ENCODE assay signal across 9 mouse cellular contexts in genomic region chr7:4993999-4994788, GRCm38 (mm10). TPM values are rescaled to one million over a fixed set of nuclear protein-coding genes. Genes with fewer than 3 reads are reported as not detected.
DNase-seq lines count a peak whose midpoint lies in the region; ATAC-seq lines count a peak whose summit lies in the region.
"Had no signal": no experiment of that assay in that cellular context is flagged by ENCODE, and none has a peak within 500 bp of the region (broad histone marks: within the 10 kb centered on the region; RNA-seq: fewer than 3 reads in every experiment).

No protein-coding gene starts in this region.

- H3K27me3 ChIP-seq in lung, embryonic 15.5 days: no peaks in the 10 kb centered on the region
- H3K27me3 ChIP-seq in hindbrain, embryonic 13.5 days: peaks cover 16% of the 10 kb centered on the region
- H3K27me3 ChIP-seq in neural tube, embryonic 13.5 days: peaks cover 13% of the 10 kb centered on the region

- no peaks in the 10 kb centered on the region for H3K9me3 ChIP-seq in lung, embryonic 15.5 days
- H3K9me3 ChIP-seq in hindbrain, embryonic 13.5 days: peaks cover 7% of the 10 kb centered on the region
- no peaks in the 10 kb centered on the region for H3K9me3 ChIP-seq in neural tube, embryonic 13.5 days

- WGBS in lung, embryonic 15.5 days: 57% methylated on average over 59 of the region's 59 CpGs
- WGBS in hindbrain, embryonic 13.5 days: 47% methylated on average over 59 of the region's 59 CpGs
- WGBS in neural tube, embryonic 13.5 days: 47% methylated on average over 59 of the region's 59 CpGs

- no peak overlapping the region for H3K4me3 ChIP-seq in lung, embryonic 15.5 days
- H3K4me3 ChIP-seq in hindbrain, embryonic 13.5 days: peak overlapping the region; percentile 82
- H3K4me3 ChIP-seq in neural tube, embryonic 13.5 days: peak overlapping the region; percentile 75

- H3K27ac ChIP-seq in lung, embryonic 15.5 days: no peak overlapping the region
- H3K27ac ChIP-seq in hindbrain, embryonic 13.5 days: no peak overlapping the region
- no peak overlapping the region for H3K27ac ChIP-seq in neural tube, embryonic 13.5 days (replicated peaks)

- peaks cover 22% of the 10 kb centered on the region for H3K4me1 ChIP-seq in lung, embryonic 15.5 days
- H3K4me1 ChIP-seq in hindbrain, embryonic 13.5 days (replicated peaks): peaks cover 37% of the 10 kb centered on the region
- H3K4me1 ChIP-seq in neural tube, embryonic 13.5 days (replicated peaks): peaks cover 40% of the 10 kb centered on the region

- no peak for ATAC-seq in lung, embryonic 15.5 days (ENCODE audit: borderline replicate concordance, extremely low read depth, low FRiP score, low TSS enrichment)
- ATAC-seq in hindbrain, embryonic 13.5 days (ENCODE audit: low FRiP score): no peak
- no peak for ATAC-seq in neural tube, embryonic 13.5 days (ENCODE audit: low read depth)

- no peak overlapping the region for H3K9ac ChIP-seq in lung, embryonic 15.5 days
- H3K9ac ChIP-seq in hindbrain, embryonic 13.5 days: peak overlapping the region; percentile 93
- H3K9ac ChIP-seq in neural tube, embryonic 13.5 days: peak overlapping the region; percentile 95

- peak; percentile 47 to 55 for DNase-seq in cerebellum, adult 18-20 months
- DNase-seq in cerebellum, adult 8-10 months: no peak
- no peak for DNase-seq in lung, postnatal 10 days
- no peak for DNase-seq in right cerebral cortex, adult 2 months (ENCODE audit: low spot score in 2 of 2)
- no peak for DNase-seq in right cerebral cortex, postnatal 10 days (ENCODE audit: low spot score in 2 of 2)

- peaks cover 19% of the 10 kb centered on the region for H3K36me3 ChIP-seq in lung, embryonic 15.5 days
- peaks cover 38% of the 10 kb centered on the region for H3K36me3 ChIP-seq in hindbrain, embryonic 13.5 days
- peaks cover 42% of the 10 kb centered on the region for H3K36me3 ChIP-seq in neural tube, embryonic 13.5 days

- peak overlapping the region; percentile 84 for H3K4me2 ChIP-seq in lung, embryonic 15.5 days
- peak overlapping the region; percentile 95 for H3K4me2 ChIP-seq in hindbrain, embryonic 13.5 days
- peak overlapping the region; percentile 68 for H3K4me2 ChIP-seq in neural tube, embryonic 13.5 days

RNA-seq across cellular contexts. Expression of gene Zfp579, which starts 1.8 kb away (rescaled TPM):
- polyA plus RNA-seq in lung, embryonic 15.5 days (2015; fragmentation: Nextera tagmentation; extraction: Ambion mirVana): 31.5 and 32.0 TPM in 2 replicates
- 53.6 and 59.9 TPM in 2 replicates for polyA plus RNA-seq in hindbrain, embryonic 13.5 days (2015; fragmentation: Nextera tagmentation; extraction: Ambion mirVana)
- 59.8 and 63.2 TPM in 2 replicates for polyA plus RNA-seq in neural tube, embryonic 13.5 days (2015; fragmentation: Nextera tagmentation; extraction: Ambion mirVana)

RNA-seq across cellular contexts. Expression of gene Zfp524, which starts 20.0 kb away (rescaled TPM):
- 15.8 TPM in 2 replicates for polyA plus RNA-seq in lung, embryonic 15.5 days (2015; fragmentation: Nextera tagmentation; extraction: Ambion mirVana)
- 7.9 and 9.2 TPM in 2 replicates for polyA plus RNA-seq in hindbrain, embryonic 13.5 days (2015; fragmentation: Nextera tagmentation; extraction: Ambion mirVana)
- 8.4 and 9.1 TPM in 2 replicates for polyA plus RNA-seq in neural tube, embryonic 13.5 days (2015; fragmentation: Nextera tagmentation; extraction: Ambion mirVana)

RNA-seq across cellular contexts. Expression of gene Fiz1, which starts 20.3 kb away (rescaled TPM):
- polyA plus RNA-seq in lung, embryonic 15.5 days (2015; fragmentation: Nextera tagmentation; extraction: Ambion mirVana): 45.5 and 47.3 TPM in 2 replicates
- polyA plus RNA-seq in hindbrain, embryonic 13.5 days (2015; fragmentation: Nextera tagmentation; extraction: Ambion mirVana): 37.7 and 41.9 TPM in 2 replicates
- polyA plus RNA-seq in neural tube, embryonic 13.5 days (2015; fragmentation: Nextera tagmentation; extraction: Ambion mirVana): 43.0 and 43.7 TPM in 2 replicates

RNA-seq across cellular contexts. Expression of gene Gm44973, which starts 21.1 kb away (rescaled TPM):
- polyA plus RNA-seq in lung, embryonic 15.5 days (2015; fragmentation: Nextera tagmentation; extraction: Ambion mirVana): 1.2 TPM in 1 of 2 replicates, not detected in the other
- 1.4 and 1.8 TPM in 2 replicates for polyA plus RNA-seq in hindbrain, embryonic 13.5 days (2015; fragmentation: Nextera tagmentation; extraction: Ambion mirVana)
- polyA plus RNA-seq in neural tube, embryonic 13.5 days (2015; fragmentation: Nextera tagmentation; extraction: Ambion mirVana): 0.61 TPM in 1 of 2 replicates, not detected in the other
- polyA plus RNA-seq: spleen, adult 2 months had no signal

RNA-seq across cellular contexts. Expression of gene Sbk3, which starts 23.2 kb away (rescaled TPM):
- 0.52 and 0.77 TPM in 2 replicates for polyA plus RNA-seq in lung, embryonic 15.5 days (2015; fragmentation: Nextera tagmentation; extraction: Ambion mirVana)
- 0.19 and 0.49 TPM in 2 replicates for polyA plus RNA-seq in hindbrain, embryonic 13.5 days (2015; fragmentation: Nextera tagmentation; extraction: Ambion mirVana)
- 0.14 and 0.18 TPM in 2 replicates for polyA plus RNA-seq in neural tube, embryonic 13.5 days (2015; fragmentation: Nextera tagmentation; extraction: Ambion mirVana)

Comparison
In these comparisons a context has a peak if more than half of its experiments do, and no peak if none do; other contexts are left out.
1. DNase-seq: peak in cerebellum, adult 18-20 months (2 of 2); none in cerebellum, adult 8-10 months (single experiment), lung, postnatal 10 days (single experiment), right cerebral cortex, adult 2 months (0 of 2) and right cerebral cortex, postnatal 10 days (0 of 2).
2. Peak in every context shown above with its lines, with median percentiles within 50 percentile points of each other: H3K4me2 ChIP-seq.